Mouse (Mus musculus) ovary, adult 10 weeks (tissue): ENCODE measurements around the gene Btbd35f22. TPM values are rescaled to one million over a fixed set of nuclear protein-coding genes. Genes with fewer than 3 reads are reported as not detected.

ENCODE experiments used
- polyA plus RNA-seq: library from polyadenylated mRNA; stranded (reverse); fragments of 350-450 nt; fragmentation: Illumina TruSeq; extraction: RNeasy Lipid Tissue Mini Kit (QIAGEN cat#74804); gene quantifications from one replicate; pipeline ENCODE4 v1.2.3, GENCODE M21; 2014

Btbd35f22 gene
- not detected for polyA plus RNA-seq

DNA sequence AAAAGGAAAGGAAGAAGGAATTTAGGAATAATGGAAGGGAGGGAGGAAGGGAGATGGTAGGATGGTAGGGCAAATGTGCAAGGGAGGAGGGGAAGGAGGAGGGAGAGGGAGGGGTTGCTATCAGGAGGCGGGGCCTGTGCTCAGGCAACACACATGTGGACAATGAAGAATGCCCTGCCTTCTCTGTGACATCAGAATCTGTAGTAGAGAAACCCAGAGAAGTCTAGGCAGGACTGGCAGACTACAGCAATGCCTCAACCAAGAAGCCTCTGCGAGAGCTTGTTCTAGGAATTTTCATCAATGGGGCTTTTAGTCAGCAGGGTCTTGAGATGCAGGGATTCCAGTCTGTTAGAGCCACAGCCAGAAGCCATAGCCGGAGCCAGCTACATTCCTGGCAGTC lies at the start of gene Btbd35f22:
Gene Btbd35f22 (plus strand): TSS at position 301 of the 400 bp plus-strand sequence.

Other genes with a start within 250 kb of the Btbd35f22 start
- gene Gm21637, start 85.8 kb upstream of the Btbd35f22 start, polyA plus RNA-seq: not detected
- not detected for gene Btbd35f2, start 230.6 kb downstream of the Btbd35f22 start, polyA plus RNA-seq